Mouse (Mus musculus) midbrain, embryonic 14.5 days (tissue): ENCODE results near the gene Gm13696. TPM values are rescaled to one million over a fixed set of nuclear protein-coding genes. Genes with fewer than 3 reads are reported as not detected.

ENCODE experiments used
- ATAC-seq: fragments of 200-750 bp; cut with Nextera tagmentation; 2 replicates; pipeline ENCODE4 v1.8.0; 2017; ENCODE audit warnings: moderate number of reproducible peaks, moderate library complexity; ENCODE audit not compliant: low FRiP score, low TSS enrichment
- DNase-seq: peaks from one replicate; pipeline ENCODE4 v3.0.0-alpha.2; 2015
- H3K27ac ChIP-seq: fragments of 300-500 bp; sonication (generic); replicated peaks from 2 replicates; pipeline ENCODE4 v1.5.1; 2014; ENCODE audit warnings: mild to moderate bottlenecking, low read depth, low read length, moderate library complexity
- H3K27me3 ChIP-seq: fragments of 300-500 bp; sonication (generic); 2 replicates; pipeline ENCODE4 v1.6.1; 2014; ENCODE audit warnings: low read length, control low read depth, mixed read lengths; ENCODE audit not compliant: control insufficient read depth, insufficient read depth
- H3K36me3 ChIP-seq: fragments of 300-500 bp; sonication (generic); 2 replicates; pipeline ENCODE4 v1.6.1; 2014; ENCODE audit warnings: low read length, control low read depth; ENCODE audit not compliant: control insufficient read depth, insufficient read depth
- H3K4me1 ChIP-seq: fragments of 300-500 bp; sonication (generic); 2 replicates; pipeline ENCODE4 v1.6.1; 2014; ENCODE audit warnings: mild to moderate bottlenecking, antibody characterized with exemption, low read length, control low read depth; ENCODE audit not compliant: control insufficient read depth, insufficient read depth
- H3K4me2 ChIP-seq: fragments of 300-500 bp; sonication (generic); 2 replicates; pipeline ENCODE4 v1.6.1; 2014; ENCODE audit warnings: mild to moderate bottlenecking, low read length, moderate library complexity
- H3K4me3 ChIP-seq: fragments of 300-500 bp; sonication (generic); replicated peaks from 2 replicates; pipeline ENCODE4 v1.5.1; 2014; ENCODE audit warnings: low read depth, low read length
- H3K9ac ChIP-seq: fragments of 300-500 bp; sonication (generic); replicated peaks from 2 replicates; pipeline ENCODE4 v1.6.1; 2014; ENCODE audit warnings: mild to moderate bottlenecking, low read length, moderate library complexity
- H3K9me3 ChIP-seq: fragments of 300-500 bp; sonication (generic); 2 replicates; pipeline ENCODE4 v1.6.1; 2016; ENCODE audit warnings: low read length, control low read depth, mixed read lengths; ENCODE audit not compliant: control insufficient read depth
- WGBS: fragments of 180-500 bp; shearing (Covaris S2); extraction: QIAGEN DNeasy Blood & Tissue Kit; methylation state at CpG from one replicate; pipeline ENCODE4 v1.1.7; 2014; 5-methylcytosine and 5-hydroxymethylcytosine counted together
- polyA plus RNA-seq: library from polyadenylated mRNA; unstranded; fragments of >200 nt; fragmentation: Nextera tagmentation; extraction: Ambion mirVana; gene quantifications from 2 replicates; pipeline ENCODE4 v1.2.1, GENCODE M21; 2014

Gene Gm13696
- polyA plus RNA-seq, 1 experiment from 2014 or later: not detected

DNA sequence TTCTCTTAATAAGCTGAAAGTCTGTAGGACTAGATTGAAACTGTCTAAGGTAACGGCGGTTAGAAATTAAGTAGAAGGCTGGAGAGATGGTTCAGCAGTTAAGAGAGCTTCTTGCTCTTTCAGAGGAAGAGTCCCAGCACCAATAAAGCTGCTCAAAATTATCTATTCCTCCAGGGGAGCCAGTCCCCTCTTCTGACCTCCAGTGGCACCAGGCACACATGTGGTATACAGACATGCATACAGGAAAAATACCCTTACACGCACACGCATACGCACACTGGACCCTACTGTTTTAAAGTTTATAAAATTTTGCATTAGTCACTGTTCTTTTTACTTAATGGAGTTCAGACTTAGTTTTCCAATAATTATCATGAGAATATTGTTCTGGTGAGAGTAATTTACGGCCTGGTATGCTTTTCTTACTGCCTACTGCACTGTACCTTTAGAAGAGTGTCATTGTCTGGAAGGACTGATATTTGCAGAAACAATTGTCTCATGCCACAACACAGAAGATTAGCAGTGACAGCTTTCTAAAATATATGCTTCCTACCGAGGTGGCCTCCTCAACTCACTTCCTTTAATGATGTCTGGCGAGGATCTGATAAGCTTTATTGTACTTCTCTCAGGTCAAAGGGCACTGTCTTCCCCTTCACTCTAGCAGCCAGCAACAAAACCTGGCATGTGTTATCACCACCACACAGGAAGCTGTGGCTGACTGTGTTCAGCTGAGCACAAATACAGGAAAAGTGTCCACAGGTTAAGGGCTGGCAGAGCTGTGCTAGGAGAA lies 46.8 kb downstream of the Gm13696 start:
- Histone ChIP-seq H3K9ac (no peak overlapping the region), H3K4me2 (no peak overlapping the region), H3K36me3 (no peaks in the 10 kb centered on the region), H3K4me1 (no peaks in the 10 kb centered on the region), H3K27me3 (no peaks in the 10 kb centered on the region), H3K9me3 (no peaks in the 10 kb centered on the region), H3K4me3 (no peak overlapping the region), H3K27ac (no peak overlapping the region)
- DNase-seq: no peak
- WGBS: 79% methylated on average over 8 of the region's 8 CpGs
- ATAC-seq: no peak

- Histone ChIP-seq H3K27me3 (no peaks in the 10 kb centered on the region), H3K36me3 (no peaks in the 10 kb centered on the region), H3K4me2 (no peak overlapping the region), H3K9ac (no peak overlapping the region), H3K9me3 (no peaks in the 10 kb centered on the region), H3K4me3 (no peak overlapping the region), H3K4me1 (no peaks in the 10 kb centered on the region), H3K27ac (no peak overlapping the region)
- 74% methylated on average over 2 of the region's 2 CpGs for WGBS
- ATAC-seq (no peak), DNase-seq (no peak)
Measured at GRCm38 (mm10) chr2:84021930-84022329, 49.0 kb downstream of the Gm13696 start.

DNA sequence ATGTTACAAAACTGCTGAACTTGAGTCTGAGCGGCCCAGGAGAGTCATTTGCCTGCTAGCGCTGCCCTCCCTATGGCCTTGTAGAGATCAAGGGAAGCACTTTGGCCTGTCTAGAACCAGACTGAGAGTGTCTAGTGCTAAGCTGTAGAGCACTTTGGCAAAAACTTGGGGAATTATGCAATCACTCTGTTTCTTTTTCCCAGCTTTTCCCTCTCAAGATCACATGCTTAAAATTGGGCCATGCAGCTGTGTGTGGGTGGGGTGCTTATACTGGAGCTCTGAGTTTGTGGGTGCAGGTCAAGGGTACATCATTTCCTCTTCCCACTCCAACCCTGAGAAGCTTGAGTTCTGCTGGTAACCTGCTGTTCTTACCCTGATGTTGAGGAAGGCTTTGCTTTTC lies 50.0 kb downstream of the Gm13696 start:
- Histone ChIP-seq H3K9ac (no peak overlapping the region), H3K27ac (no peak overlapping the region), H3K36me3 (no peaks in the 10 kb centered on the region), H3K27me3 (no peaks in the 10 kb centered on the region), H3K9me3 (no peaks in the 10 kb centered on the region), H3K4me2 (no peak overlapping the region), H3K4me1 (no peaks in the 10 kb centered on the region), H3K4me3 (no peak overlapping the region)
- DNase-seq (no peak), ATAC-seq (no peak)
- 91% methylated on average over 2 of the region's 2 CpGs for WGBS

- no peak for ATAC-seq
- 90% methylated on average over 2 of the region's 2 CpGs for WGBS
- no peaks in the 10 kb centered on the region for H3K9me3 ChIP-seq
Measured at GRCm38 (mm10) chr2:84023319-84023718, 50.4 kb downstream of the Gm13696 start.

More at GRCm38 (mm10) chr2:84023319-84023718, 50.4 kb downstream of the Gm13696 start:
- no peak overlapping the region for H3K9ac ChIP-seq
- H3K4me1 ChIP-seq: no peaks in the 10 kb centered on the region
- no peak for DNase-seq
- H3K27ac ChIP-seq: no peak overlapping the region
- H3K4me3 ChIP-seq: no peak overlapping the region
- H3K36me3 ChIP-seq: no peaks in the 10 kb centered on the region
- H3K4me2 ChIP-seq: no peak overlapping the region
- no peaks in the 10 kb centered on the region for H3K27me3 ChIP-seq

Other genes starting within 250 kb of the Gm13696 start
- gene Itgav, start 248.7 kb upstream of the Gm13696 start, polyA plus RNA-seq: 21.8 and 27.5 TPM in 2 replicates
- 73.5 and 91.0 TPM in 2 replicates for gene Fam171b, start 160.5 kb upstream of the Gm13696 start, polyA plus RNA-seq
- gene Zswim2, start 31.9 kb upstream of the Gm13696 start, polyA plus RNA-seq: not detected in 2 replicates
- gene Gm13698, start 17.4 kb upstream of the Gm13696 start, polyA plus RNA-seq: not detected in 2 replicates
- gene Gm13693, start 11.6 kb upstream of the Gm13696 start, polyA plus RNA-seq: not detected in 2 replicates
- not detected in 2 replicates for gene Gm13695, start 5.8 kb upstream of the Gm13696 start, polyA plus RNA-seq
- not detected in 2 replicates for gene Gm13694, start 5.8 kb downstream of the Gm13696 start, polyA plus RNA-seq
- not detected in 2 replicates for gene Gm13697, start 11.6 kb downstream of the Gm13696 start, polyA plus RNA-seq
- gene Gm13691, start 17.4 kb downstream of the Gm13696 start, polyA plus RNA-seq: not detected in 2 replicates